Mouse (Mus musculus): ENCODE measurements around the gene Frat2. TPM values are rescaled to one million over a fixed set of nuclear protein-coding genes. Genes with fewer than 3 reads are reported as not detected.
"Not testable (repeated sequence)": the region's sequence is repeated elsewhere in the genome, so short reads cannot be mapped to it uniquely, and the experiment has no call there.

Gene Frat2
- polyA plus RNA-seq, 1 experiment from 2014 or later = 7.0 TPM

DNA sequence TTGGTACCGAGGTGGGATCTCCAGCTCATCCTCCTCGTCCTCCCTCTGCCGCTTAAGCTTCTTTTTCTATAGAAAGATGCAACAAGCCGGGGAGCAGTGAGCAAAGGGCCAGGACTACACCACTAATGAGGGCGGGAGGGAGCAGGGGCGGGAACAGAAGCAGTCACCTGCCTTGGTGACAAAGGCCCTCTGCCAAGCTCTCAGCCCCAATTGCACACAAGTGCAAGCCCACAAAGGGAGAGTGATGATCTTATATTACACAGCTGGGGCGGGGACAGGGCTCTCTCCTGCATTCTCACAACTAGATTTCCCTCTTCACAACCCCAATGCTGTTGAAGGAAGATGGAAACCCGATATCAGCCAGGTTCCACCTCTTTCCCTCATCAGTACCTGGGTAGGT is 18.8 kb upstream of the Frat2 start:
- H3K9ac ChIP-seq (replicated peaks) = no peak overlapping the region
- WGBS = 87% methylated on average over 8 of the region's 8 CpGs
- no peaks in the 10 kb centered on the region for H3K9me3 ChIP-seq (replicated peaks)
- H3K4me1 ChIP-seq = no peaks in the 10 kb centered on the region
- ATAC-seq (ENCODE audit: low FRiP score) = no peak
- peaks cover 89% of the 10 kb centered on the region for H3K36me3 ChIP-seq
- no peaks in the 10 kb centered on the region for H3K27me3 ChIP-seq (replicated peaks)
- no peak overlapping the region for H3K4me3 ChIP-seq (replicated peaks)
- no peak overlapping the region for H3K27ac ChIP-seq (replicated peaks)
- H3K4me2 ChIP-seq = no peak overlapping the region

- ATAC-seq (ENCODE audit: low FRiP score) = no peak
- no peak overlapping the region for H3K9ac ChIP-seq (replicated peaks)
- 89% methylated on average over 3 of the region's 3 CpGs for WGBS
- no peak overlapping the region for H3K4me2 ChIP-seq
- no peaks in the 10 kb centered on the region for H3K27me3 ChIP-seq (replicated peaks)
- H3K27ac ChIP-seq (replicated peaks) = no peak overlapping the region
- no peaks in the 10 kb centered on the region for H3K4me1 ChIP-seq
- no peak overlapping the region for H3K4me3 ChIP-seq (replicated peaks)
- peaks cover 14% of the 10 kb centered on the region for H3K36me3 ChIP-seq
- no peaks in the 10 kb centered on the region for H3K9me3 ChIP-seq (replicated peaks)
Measured at GRCm38 (mm10) chr19:41857816-41858310, 9.9 kb upstream of the Frat2 start.

DNA sequence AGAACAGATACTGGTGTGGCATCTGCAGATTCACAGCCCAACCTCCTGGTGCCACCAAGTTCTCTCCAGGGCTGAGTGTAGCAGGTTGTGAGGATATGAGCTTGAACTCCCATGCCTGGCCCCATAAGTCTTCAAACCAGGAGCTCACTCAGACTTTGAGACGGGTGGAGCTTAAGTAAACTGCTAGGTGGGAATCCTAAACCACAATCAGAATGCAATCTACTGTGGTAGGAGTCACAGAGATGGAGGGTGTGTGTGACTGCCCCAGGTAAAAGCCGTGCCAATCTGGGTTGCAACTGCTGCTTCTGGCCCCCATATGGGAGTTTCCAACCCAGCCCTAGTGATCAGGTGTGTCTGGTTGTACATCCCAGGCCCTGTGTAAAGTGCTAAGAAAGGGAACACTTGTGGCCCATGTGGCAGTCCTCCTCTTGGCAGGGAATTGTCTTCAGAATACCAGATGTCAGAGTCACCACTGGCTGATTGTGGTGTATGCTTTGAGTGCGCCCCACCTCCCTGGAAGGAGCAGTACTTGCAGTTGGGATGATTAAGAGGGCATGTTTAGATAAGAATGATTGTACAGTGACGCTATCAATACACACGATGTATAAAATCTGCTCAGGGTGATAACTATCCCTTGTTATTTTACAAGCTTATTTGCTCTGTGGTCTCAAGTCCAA is 9.3 kb upstream of the Frat2 start:
- WGBS = 90% methylated on average over 5 of the region's 5 CpGs

GRCm38 (mm10) chr19:41852423-41852822 is 4.5 kb upstream of the Frat2 start:
- Histone ChIP-seq H3K4me1 (peaks cover 21% of the 10 kb centered on the region), H3K9ac (replicated peaks) (no peak overlapping the region), H3K4me3 (replicated peaks) (no peak overlapping the region), H3K9me3 (replicated peaks) (no peaks in the 10 kb centered on the region), H3K4me2 (no peak overlapping the region), H3K36me3 (no peaks in the 10 kb centered on the region), H3K27ac (replicated peaks) (no peak overlapping the region), H3K27me3 (replicated peaks) (no peaks in the 10 kb centered on the region)
- 90% methylated on average over 4 of the region's 4 CpGs for WGBS
- no peak for ATAC-seq (ENCODE audit: low FRiP score)

More for the DNA sequence above, 9.3 kb upstream of the Frat2 start:
- Histone ChIP-seq H3K4me2 (no peak overlapping the region), H3K9me3 (replicated peaks) (no peaks in the 10 kb centered on the region), H3K27me3 (replicated peaks) (no peaks in the 10 kb centered on the region), H3K9ac (replicated peaks) (no peak overlapping the region), H3K27ac (replicated peaks) (no peak overlapping the region), H3K4me3 (replicated peaks) (no peak overlapping the region), H3K4me1 (no peaks in the 10 kb centered on the region), H3K36me3 (peaks cover 7% of the 10 kb centered on the region)
- ATAC-seq (ENCODE audit: low FRiP score) = no peak

DNA sequence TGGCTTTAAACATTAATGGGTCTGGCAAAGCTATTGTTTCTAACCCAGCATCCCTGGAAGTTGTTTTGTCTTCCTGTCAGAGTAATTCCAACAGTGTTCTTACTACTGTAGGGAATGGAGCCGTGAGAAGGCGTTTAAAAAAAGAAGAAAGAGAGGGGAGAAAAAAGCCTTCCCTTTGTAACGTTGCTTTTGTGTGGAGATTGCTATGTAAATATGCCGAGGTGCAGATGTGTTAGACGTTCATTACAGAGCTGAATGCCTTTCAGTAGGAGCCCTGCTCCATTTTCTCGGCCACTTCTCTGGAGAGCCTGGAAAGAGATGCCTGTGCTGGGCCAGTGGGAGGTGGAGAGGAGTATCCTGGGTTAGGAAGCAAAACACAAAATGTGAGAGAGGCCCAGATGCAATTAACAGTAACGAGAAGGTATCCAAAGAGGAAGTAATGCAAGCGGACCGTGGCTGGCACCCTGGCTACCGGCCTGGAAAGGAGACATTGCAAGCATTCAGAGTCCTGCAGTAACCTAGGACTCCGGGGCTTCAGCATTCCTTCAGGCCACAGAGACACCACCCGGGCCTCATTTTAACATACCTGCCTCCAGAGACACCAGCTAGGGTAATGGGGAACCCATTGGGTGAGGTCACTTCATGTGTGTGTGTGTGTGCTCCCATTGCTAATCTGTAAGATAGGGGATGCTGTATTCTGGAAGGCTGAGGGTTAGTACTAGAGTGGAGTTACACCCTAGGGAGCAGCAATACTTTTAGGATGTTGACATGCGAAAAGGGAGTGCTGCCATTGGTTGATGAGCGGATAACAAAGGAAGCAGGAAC is 3.0 kb upstream of the Frat2 start:
- no peaks in the 10 kb centered on the region for H3K27me3 ChIP-seq (replicated peaks)
- ATAC-seq (ENCODE audit: low FRiP score) = no peak
- peak overlapping the region; percentile 37 for H3K4me2 ChIP-seq
- H3K27ac ChIP-seq (replicated peaks) = peak overlapping the region; percentile 84
- no peaks in the 10 kb centered on the region for H3K36me3 ChIP-seq
- peaks cover 33% of the 10 kb centered on the region for H3K4me1 ChIP-seq
- 11% methylated on average over 14 of the region's 14 CpGs for WGBS
- no peak overlapping the region for H3K4me3 ChIP-seq (replicated peaks)
- no peaks in the 10 kb centered on the region for H3K9me3 ChIP-seq (replicated peaks)
- peak overlapping the region; percentile 2; the same call in 1 of the 2 replicates for H3K9ac ChIP-seq (replicated peaks)

GRCm38 (mm10) chr19:41850021-41850718 is 2.2 kb upstream of the Frat2 start:
- ATAC-seq (ENCODE audit: low FRiP score) = no peak
- Histone ChIP-seq H3K36me3 (no peaks in the 10 kb centered on the region), H3K9ac (replicated peaks) (0 out of 2 replicates have a peak overlapping the region, but pooled peaks have one; percentile 2), H3K4me1 (peaks cover 38% of the 10 kb centered on the region), H3K4me2 (peak overlapping the region; percentile 37), H3K4me3 (replicated peaks) (no peak overlapping the region), H3K27me3 (replicated peaks) (no peaks in the 10 kb centered on the region), H3K27ac (replicated peaks) (peak overlapping the region; percentile 84), H3K9me3 (replicated peaks) (no peaks in the 10 kb centered on the region)
- WGBS = 15% methylated on average over 6 of the region's 6 CpGs

DNA sequence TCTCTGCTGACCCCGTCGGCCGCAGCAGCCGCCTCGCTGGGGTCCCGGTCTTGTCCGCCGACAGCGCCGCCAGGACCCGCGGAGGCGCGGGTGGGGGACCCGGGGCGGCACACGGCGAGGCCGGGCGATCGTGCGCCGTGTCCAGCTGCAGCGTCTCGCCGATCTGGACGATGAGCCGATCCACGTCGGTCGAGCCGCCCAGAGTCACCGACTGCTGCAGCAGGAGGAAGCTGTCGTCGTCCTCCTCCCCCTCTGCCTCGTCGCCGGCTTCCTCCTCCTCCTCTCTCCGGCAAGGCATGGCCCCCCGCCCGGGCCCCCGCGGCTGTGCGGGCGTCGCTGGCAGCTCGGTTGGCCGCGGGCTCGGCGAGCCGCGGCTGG is 329 bp downstream of the Frat2 start:
- peak; percentile 70 for ATAC-seq (ENCODE audit: low FRiP score)
- Histone ChIP-seq H3K4me2 (peak overlapping the region; percentile 89), H3K4me1 (peaks cover 41% of the 10 kb centered on the region), H3K4me3 (replicated peaks) (peak overlapping the region; percentile 82), H3K9ac (replicated peaks) (peak overlapping the region; percentile 72), H3K27ac (replicated peaks) (peak overlapping the region; percentile 97)
- not testable (repeated sequence) for H3K36me3 ChIP-seq; H3K9me3 ChIP-seq (replicated peaks); H3K27me3 ChIP-seq (replicated peaks)
- under 1% methylated on average over 50 of the region's 53 CpGs for WGBS

GRCm38 (mm10) chr19:41847091-41847581 is 796 bp downstream of the Frat2 start:
- Histone ChIP-seq H3K4me2 (peak overlapping the region; percentile 89), H3K4me1 (peaks cover 41% of the 10 kb centered on the region), H3K27ac (replicated peaks) (peak overlapping the region; percentile 97), H3K4me3 (replicated peaks) (peak overlapping the region; percentile 82), H3K9me3 (replicated peaks) (no peaks in the 10 kb centered on the region), H3K27me3 (replicated peaks) (no peaks in the 10 kb centered on the region), H3K36me3 (no peaks in the 10 kb centered on the region), H3K9ac (replicated peaks) (peak overlapping the region; percentile 72)
- ATAC-seq (ENCODE audit: low FRiP score) = peak; percentile 27
- under 1% methylated on average over 63 of the region's 64 CpGs for WGBS

DNA sequence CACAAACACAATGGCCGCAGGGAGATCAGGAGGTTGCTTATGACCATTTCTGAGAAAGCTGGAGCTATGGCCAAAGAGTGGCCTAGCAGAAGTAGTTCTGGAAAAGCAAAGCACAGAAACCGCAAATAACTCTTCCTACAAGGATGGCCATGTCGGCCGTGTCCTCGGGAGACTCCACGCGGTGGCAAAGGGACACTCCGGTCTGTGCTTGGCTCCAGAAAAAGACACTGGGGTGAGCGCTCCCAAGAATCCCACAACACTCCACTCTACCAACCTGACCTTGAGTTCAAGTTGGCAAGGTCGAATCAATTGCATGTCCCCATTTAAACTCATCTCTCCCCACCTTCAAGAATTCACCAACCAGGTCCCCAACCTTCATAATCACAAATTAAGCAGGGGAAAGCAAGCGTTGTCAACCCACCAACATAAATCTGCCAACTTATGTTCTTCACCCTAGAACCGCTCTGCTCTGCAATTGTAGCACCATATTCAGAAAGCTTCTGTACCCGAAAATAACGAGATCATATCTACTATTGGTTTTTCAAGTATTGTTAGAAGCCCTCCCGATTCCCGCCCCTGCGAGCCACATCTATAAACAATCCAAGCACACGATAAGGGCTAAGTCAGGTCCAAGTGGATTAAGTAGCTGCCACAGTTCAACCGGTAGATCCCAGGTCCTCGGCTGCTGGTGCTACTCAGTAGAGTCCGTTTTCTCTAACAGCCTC is 1.4 kb downstream of the Frat2 start:
- 11% methylated on average over 21 of the region's 21 CpGs for WGBS
- no peak for ATAC-seq (ENCODE audit: low FRiP score)

DNA sequence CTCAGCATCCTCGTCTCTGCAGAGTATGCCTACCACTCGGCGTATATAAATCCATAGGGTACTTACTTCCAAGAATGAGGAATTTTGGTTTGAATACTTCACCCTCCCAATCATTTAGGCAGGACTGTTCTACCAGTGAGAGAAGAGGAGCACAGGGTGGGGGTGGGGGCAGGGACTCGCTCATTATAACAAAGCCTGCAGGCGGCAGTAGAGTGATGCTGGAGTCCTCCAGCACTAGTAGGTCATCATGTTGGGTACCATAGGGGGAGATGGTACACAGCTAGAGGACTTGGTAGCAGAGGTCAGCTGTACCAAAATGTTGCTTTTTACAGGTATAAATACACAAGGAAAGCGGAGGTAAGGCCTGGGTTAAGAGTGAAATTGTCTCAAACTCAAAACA is 3.6 kb downstream of the Frat2 start:
- 86% methylated on average over 6 of the region's 6 CpGs for WGBS
- peaks cover 19% of the 10 kb centered on the region for H3K4me1 ChIP-seq

More for the DNA sequence above, 1.4 kb downstream of the Frat2 start:
- H3K4me2 ChIP-seq = peak overlapping the region; percentile 89
- H3K9ac ChIP-seq (replicated peaks) = peak overlapping the region; percentile 72
- no peaks in the 10 kb centered on the region for H3K9me3 ChIP-seq (replicated peaks)
- peaks cover 39% of the 10 kb centered on the region for H3K4me1 ChIP-seq
- H3K27ac ChIP-seq (replicated peaks) = peak overlapping the region; percentile 97
- H3K4me3 ChIP-seq (replicated peaks) = peak overlapping the region; percentile 82
- no peaks in the 10 kb centered on the region for H3K27me3 ChIP-seq (replicated peaks)
- H3K36me3 ChIP-seq = no peaks in the 10 kb centered on the region

DNA sequence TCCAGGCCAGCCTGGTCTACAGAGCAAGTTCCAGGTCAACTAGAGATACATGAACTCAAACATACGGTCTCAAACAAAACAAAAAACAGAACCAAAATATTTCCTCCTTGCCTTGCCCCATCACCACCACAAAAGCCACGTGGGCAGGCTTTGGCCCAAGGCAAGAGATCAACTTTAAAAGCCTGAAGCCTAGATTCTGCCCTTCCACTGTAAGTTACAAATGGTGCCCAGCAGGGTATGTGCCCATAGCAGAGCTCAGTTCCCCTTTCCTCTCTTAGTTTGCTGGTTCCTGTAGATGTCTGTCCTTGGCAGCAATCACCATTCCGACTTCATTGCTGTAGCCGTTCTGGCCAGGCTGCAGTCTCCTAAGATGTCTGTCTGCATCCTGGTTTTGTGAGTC is 5.2 kb downstream of the Frat2 start:
- Histone ChIP-seq H3K4me1 (peaks cover 19% of the 10 kb centered on the region), H3K9ac (replicated peaks) (no peak overlapping the region), H3K36me3 (no peaks in the 10 kb centered on the region), H3K4me2 (no peak overlapping the region), H3K9me3 (replicated peaks) (no peaks in the 10 kb centered on the region), H3K4me3 (replicated peaks) (no peak overlapping the region), H3K27ac (replicated peaks) (no peak overlapping the region), H3K27me3 (replicated peaks) (no peaks in the 10 kb centered on the region)
- 89% methylated on average over 4 of the region's 4 CpGs for WGBS
- no peak for ATAC-seq (ENCODE audit: low FRiP score)

More for the DNA sequence above, 3.6 kb downstream of the Frat2 start:
- ATAC-seq (ENCODE audit: low FRiP score) = no peak
- H3K4me2 ChIP-seq = no peak overlapping the region
- no peak overlapping the region for H3K27ac ChIP-seq (replicated peaks)
- H3K9ac ChIP-seq (replicated peaks) = no peak overlapping the region
- H3K9me3 ChIP-seq (replicated peaks) = no peaks in the 10 kb centered on the region
- no peak overlapping the region for H3K4me3 ChIP-seq (replicated peaks)
- H3K36me3 ChIP-seq = no peaks in the 10 kb centered on the region
- H3K27me3 ChIP-seq (replicated peaks) = no peaks in the 10 kb centered on the region
